Mouse (Mus musculus): ENCODE measurements around the gene Nkd1. TPM values are rescaled to one million over a fixed set of nuclear protein-coding genes. Genes with fewer than 3 reads are reported as not detected.

The Nkd1 gene
- total RNA-seq, 2 experiments from 2014 or later, result 2.9 to 3.9 TPM

DNA sequence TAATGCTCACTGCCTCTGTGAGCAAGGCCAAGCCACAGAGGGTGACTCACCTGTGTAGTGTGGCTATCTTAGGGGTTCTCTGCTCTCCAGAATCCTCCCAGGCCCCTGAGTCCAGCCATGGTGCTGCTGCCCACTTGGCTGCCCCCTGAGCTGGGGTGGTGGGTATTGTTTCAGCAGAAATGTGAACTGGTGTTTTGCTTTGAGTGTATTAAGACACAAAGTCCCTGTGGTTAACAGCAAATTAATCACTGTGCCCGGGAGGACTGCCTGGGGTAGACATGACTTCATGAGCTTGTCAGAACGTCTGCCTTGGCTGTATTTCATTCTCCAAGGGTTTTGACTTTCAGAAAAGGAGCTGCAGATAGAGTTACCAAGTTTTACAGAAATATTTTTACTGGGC is 15.9 kb downstream of the Nkd1 start:
- intact Hi-C loops (cut with DNase I), result no loop called here
- no peak for DNase-seq (ENCODE audit: low spot score)

DNA sequence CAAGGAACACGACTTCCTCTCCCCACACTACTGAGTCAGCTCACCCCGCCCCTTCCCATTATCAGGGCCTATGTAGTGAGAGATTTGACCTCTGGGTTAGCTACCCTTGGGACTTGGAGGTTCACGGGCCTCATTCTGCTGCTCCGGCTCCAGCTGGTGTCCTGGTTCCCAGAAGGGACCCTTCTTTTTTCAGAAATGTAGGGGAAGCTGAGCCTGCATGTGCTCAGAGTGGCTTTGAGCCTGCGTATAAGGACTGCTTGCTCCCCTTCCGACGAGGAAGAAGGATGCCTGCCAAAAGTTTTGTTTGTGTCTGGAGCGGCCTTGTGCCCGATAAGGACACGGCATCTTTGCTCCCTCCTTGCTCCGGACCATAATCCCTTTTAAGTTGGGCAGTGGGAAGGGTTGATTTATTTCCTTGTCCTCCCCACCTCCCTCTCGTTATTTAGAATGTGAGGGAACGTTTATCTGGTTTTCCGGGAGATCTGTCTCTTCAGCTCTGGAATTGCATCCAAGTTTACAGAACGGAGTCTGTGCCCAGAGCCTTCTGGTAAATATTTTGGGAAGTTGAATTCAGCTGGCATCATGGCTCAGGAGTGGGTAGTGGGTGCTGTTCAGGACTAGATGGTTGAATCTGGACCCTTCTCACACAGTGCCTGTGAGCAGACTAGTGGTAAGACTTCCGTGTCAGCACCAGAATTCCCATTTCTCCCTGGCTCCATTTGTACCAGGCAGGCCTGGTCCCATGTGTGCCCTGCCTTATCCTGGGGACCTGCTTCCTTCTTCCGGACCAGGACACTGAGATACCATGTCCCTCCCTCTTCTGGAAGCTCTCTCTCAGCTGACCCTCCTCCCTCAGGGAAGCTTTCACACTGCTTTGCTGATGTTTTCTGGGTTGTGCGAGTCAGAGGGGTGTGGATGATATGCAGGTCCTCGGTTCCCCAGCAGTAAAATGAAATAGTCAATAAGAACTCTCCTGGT is 17.1 kb downstream of the Nkd1 start:
- intact Hi-C loops (cut with DNase I), result no loop called here
- DNase-seq (ENCODE audit: low spot score), result no peak

DNA sequence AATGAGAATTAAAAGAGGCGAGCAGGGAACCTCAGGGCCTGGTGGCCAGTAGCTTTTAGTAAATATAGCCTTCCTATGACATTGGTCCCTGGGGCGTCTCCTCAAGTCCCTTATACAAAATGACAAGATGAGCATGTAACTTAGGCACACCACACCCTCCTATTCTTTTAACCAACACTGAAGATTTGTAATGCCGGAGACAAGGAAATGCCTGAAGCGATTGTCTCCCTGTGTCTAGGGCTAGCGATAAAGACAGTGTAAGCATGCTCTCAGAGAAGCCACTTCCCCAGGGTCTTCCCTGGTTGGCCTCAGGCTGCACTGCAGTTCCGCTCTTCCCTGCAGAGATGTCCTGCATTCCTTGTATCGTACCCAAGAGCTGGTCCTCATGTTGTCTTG is 17.8 kb downstream of the Nkd1 start:
- intact Hi-C loops (cut with DNase I), result no loop called here
- DNase-seq (ENCODE audit: low spot score), result no peak

DNA sequence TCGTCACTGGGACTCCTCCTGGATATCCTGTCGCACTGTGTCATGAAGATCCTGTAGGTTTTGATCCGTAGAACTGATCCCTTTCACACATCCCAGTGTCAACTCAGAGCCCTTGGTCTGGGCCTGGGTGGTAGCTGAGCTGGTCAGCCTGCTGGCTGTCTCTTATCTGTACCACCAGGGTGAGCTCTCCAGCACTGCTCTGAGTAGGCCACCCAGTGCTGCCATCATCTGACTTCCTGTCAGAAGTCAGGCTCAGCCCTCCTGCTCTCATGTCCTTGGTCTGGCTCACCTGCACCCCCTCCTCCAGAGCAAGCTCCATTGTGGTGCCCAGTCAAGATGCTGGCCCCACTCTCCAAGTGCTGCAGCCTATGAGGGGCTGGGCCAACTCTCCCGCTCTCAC is 18.8 kb downstream of the Nkd1 start:
- intact Hi-C loops (cut with DNase I), result no loop called here

DNA sequence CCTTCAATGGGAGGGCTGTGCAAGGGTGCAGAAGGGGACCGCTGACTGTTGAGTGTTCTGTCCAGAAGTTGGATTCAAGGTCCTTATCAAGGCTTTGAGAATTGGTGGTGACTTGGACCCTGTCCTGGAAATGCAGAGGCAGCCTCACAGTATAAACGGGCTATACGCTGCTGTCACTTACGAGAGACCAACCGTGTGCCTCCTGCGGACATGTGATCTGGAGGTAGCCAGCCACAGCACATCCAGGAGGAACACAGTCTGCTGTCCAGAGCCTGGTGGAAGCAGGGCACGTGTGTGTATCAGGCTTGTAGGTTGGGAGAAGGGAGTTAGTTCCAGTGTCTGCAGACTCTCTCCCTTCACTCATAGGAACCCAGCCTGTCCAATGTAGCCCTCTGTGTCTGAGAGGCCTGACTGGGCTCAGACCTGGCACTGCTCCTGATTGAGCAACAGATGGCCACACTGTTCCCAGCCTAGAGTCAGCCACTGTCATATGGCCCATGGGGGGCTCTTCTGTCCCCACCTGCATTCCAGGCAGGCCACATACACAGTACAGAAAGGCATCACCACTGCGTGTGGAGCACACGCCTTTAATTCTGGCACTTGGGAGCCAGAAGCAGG is 21.6 kb downstream of the Nkd1 start:
- intact Hi-C loops (cut with DNase I), result no loop called here
- no peak for DNase-seq (ENCODE audit: low spot score)

More for the DNA sequence above, 18.8 kb downstream of the Nkd1 start:
- DNase-seq (ENCODE audit: low spot score), result no peak

DNA sequence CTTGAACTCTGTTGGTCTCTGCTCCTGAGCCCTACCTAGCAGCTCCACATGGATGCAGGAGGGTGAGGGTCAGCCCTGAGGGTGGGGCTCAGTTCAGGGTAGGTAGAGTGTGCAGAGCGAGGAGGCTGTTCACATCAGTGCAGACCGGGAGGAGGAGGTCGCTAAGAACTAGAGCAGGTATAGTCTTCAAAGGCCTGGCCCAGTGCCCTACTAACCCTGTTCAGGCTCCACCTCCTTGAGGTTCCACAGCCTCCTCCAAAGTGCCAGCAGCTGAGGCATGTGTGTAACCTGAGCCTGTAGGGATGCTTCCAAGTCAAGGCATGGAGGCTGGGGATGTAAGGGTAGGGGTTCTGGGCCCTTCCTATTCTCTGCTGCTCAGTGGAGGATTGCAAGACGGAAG is 23.5 kb downstream of the Nkd1 start:
- intact Hi-C loops (cut with DNase I), result no loop called here
- DNase-seq (ENCODE audit: low spot score), result no peak

DNA sequence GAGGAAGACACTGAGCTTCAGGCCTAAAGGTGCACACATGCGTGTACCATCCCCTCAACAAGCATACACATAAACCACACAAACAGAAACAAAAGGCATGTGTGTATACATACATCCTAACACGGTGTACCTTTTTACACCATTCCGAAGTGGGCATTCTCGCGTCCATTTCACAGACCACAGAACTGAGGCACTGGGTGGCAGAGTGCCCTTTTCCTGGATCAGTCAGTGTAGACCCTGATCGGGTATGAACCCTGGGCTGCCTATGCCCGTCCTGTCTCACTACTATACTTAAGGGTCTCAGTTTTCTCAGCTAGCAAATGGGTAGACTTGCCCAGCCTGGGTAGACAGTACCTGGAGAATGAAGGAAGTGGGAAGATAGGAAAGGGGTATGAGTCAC is 24.3 kb downstream of the Nkd1 start:
- intact Hi-C loops (cut with DNase I), result no loop called here
- no peak for DNase-seq (ENCODE audit: low spot score)

DNA sequence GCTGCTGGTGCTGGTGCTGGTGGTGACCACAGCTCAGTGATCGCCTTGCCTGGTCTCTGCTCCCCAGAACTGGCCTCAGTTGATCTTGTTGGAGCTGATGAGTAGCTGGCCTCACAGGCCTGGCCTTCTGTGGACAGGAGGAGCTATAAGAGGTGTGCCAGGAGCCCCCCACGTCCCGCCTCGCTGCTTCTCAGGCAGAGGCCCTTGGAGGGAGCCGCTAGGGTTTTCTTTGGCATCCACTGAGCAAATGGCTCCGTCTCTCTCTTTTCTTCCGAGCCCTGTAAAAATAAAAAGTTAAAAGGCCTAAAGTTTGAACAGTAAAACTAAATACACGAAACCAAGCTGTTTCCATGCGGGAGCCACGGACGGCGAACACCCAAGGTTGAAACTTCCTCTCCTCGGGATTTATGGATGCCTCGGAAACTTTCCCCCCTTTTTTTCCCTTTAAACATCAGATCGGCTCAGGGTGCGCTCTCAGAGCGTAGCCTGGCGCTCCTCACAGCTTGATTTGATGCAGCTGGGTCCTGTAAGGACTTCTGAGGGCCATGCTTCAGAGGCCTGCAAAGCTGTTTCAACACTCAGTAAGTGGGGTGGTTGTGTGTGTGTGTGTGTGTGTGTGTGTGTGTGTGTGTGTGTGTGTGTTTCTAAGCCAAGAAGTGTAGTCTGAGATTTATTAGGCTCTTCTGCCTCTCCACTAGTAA is 25.0 kb downstream of the Nkd1 start:
- no peak for DNase-seq (ENCODE audit: low spot score)

DNA sequence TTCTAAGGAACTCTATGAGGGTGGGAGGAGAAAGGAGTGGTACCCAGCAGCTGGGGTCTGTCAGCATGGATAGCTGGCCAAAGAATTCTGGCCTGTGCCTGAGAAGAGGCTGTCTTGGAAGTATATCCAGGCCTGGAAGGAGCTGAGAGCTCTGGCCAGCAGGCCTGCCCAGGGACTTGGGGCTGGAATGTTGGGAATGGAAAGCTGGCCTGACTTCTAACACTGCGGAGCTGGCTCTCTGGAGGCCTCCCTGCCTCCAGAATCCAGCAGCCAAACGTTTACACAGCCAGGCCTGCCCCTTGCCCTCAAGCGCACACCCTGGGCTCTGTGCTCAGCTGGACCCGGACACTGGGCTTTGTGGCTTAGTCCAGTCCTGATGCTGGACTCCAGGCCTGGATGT is 34.5 kb downstream of the Nkd1 start:
- intact Hi-C loops (cut with DNase I), result no loop called here
- DNase-seq (ENCODE audit: low spot score), result peak; percentile 78

More for the DNA sequence above, 25.0 kb downstream of the Nkd1 start:
- intact Hi-C loops (cut with DNase I), result no loop called here

DNA sequence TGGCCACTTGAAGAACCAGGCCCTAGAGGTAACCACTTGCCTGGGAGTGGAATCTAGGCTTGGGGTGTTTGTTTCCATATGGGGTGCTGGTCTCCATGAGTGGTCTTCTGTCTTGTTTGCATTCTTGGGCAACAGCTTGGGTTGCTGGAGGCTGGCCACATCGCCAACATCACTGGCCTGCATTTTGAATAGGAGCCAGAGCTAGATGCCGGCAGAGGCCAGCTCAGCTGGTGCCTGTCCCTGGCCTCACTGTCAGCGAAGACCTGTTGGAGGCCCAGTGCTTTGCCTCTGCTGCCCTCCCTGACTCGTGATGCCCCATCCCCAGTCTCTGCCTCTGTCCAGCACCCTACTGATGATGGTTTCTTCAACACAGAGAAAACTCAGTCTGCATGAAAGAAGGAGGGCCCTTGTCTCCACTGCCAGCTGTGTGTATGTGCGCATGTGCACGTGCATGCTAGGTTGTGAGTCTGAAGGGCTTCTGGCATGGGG is 38.9 kb downstream of the Nkd1 start:
- intact Hi-C loops (cut with DNase I), result no loop called here
- no peak for DNase-seq (ENCODE audit: low spot score)

DNA sequence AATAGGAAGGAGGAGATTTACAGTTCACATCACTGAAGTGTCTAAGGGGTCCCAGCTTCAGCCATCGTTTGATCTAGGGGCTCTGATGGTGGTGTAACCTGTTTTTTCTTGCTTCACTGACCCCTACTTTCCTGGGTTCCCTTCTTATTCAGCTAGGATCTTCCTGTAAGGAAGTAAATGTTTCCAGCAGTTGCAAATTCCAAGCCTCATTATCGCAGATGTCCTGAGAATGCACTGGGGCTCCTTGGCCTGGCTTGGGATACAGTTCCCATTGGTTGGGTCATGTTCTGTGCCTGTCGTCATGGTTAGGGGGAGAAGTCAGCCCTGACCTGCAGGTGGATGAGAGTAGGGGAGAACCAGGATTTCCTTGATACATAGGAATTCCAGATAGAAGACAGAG is 40.2 kb downstream of the Nkd1 start:
- no peak for DNase-seq (ENCODE audit: low spot score)
- intact Hi-C loops (cut with DNase I), result no loop called here

DNA sequence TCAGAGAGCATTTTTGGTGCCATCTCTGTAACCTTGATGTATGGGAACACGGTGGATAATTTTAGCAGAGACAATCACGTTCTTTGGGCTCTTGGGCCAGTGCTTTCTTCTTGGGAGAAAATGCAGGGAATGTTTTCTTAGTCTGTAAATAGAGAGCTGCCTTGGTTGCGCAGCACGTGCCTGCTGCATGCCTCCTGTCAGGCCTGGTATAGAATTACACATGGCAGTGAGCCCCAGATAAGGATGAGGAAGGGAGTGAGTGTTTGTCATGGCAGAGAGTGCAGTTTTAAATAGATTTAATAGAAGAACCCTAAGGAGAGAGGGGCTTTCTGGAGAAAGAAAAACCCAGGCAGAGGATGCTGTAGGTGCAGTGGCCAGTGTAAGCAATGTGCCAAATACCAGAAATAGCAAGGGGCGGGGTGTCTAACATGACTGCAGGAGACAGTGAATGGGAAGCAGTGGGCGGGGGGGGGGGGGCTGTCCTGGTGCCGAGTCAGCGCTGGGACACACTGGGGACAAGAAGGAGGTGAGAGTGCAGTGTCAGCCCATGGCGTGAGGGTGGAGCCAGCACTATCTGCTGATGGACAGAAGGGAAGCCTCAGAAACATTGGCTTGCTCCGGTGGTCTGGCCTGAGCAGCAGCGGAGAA is 43.2 kb downstream of the Nkd1 start:
- intact Hi-C loops (cut with DNase I), result no loop called here
- no peak for DNase-seq (ENCODE audit: low spot score)

DNA sequence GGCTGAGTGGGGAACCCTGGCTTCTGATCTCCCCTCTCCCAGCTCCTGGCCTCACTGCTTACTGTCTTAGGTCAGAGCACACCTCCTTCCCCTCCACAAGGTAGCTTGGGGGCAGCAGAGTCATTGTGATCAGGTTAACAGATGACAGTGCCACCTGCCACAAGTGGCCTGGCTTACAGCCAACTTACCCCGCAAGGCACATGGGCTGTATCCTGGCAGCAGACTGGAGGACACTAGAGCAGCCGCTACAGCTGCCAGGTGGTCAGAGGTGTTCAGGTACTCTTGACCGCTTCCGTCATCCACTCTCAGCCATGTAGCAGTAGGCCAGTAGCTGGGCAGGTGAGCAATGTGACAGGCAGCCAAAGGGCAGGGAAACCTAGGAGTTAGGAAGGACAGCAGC is 45.0 kb downstream of the Nkd1 start:
- intact Hi-C loops (cut with DNase I), result no loop called here
- no peak for DNase-seq (ENCODE audit: low spot score)

DNA sequence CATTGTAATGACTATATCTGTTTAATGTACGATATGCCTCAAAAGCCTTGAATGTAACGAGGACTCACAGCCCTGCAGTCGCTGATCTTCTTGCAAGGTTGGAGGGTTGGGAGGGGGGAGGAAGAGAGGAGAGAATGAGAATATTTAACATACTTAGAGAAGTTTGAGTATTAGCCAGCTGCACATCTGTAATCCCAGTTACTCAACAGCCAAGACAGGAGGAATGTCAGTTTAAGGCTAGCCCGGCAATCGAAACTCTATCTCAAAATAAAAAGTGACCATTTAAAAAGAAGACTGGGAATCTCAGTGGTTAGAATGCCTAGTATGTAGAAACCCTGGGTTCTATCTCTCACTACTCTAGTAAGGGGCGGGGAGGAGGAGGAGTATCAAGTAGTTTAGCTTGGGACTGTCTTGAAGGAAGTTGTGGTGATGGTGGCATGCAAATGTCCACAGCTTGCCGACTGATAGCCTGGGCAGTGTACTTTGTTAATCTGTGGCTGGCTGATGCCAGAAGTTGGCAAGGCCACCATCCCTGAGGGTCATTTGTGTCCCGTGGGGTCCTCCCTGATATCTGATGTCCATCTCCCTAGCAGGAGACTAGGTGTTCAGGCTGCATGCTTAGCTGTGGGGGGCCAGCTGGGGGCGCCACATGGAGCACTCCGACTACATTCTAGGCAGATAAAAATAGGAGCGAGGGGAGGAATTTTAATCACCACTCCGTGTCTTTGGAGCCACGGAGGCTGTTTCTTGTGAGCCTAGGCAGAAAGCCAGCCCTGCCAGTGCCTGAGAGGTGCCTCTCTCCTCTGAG is 46.4 kb downstream of the Nkd1 start:
- no peak for DNase-seq (ENCODE audit: low spot score)
- intact Hi-C loops (cut with DNase I), result no loop called here

DNA sequence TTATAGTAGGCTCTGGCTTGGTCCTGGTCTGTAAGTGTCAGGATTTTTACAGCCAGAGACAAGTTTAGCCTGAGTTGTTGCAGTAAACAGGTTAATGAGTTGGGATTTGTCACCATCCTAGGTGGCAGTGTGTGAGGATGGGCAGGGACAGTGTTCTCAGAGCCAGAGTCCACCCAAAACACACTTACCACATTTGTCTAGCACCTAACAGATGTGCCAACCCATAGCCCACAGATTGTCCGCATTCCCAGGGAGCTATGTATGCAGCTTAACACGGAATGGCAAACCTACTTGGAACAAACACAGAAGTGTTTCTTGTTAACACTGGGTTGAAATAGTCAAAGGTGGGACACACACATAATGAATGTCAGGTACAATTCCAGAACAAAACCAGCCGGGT is 47.1 kb downstream of the Nkd1 start:
- intact Hi-C loops (cut with DNase I), result no loop called here

DNA sequence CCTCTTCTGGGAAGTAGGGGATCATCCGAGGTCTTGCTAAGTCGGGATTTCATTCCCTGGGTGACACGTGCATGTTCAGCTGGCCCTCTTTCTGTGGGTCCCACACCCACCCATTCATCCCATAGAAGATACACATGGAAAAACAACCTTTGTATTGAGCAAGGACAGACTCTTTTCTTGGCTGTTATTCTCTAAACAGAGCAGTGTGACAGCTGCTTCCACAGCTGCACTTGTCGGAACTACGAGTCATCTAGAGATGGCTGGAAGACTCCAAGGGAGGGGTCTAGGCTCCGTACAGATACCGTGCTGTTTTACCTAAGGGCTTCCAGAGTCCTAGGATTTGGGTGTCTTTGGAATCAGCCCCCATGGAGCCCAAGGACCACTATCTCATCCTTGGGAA is 48.2 kb downstream of the Nkd1 start:
- intact Hi-C loops (cut with DNase I), result no loop called here
- DNase-seq (ENCODE audit: low spot score), result no peak

More for the DNA sequence above, 47.1 kb downstream of the Nkd1 start:
- DNase-seq (ENCODE audit: low spot score), result no peak

DNA sequence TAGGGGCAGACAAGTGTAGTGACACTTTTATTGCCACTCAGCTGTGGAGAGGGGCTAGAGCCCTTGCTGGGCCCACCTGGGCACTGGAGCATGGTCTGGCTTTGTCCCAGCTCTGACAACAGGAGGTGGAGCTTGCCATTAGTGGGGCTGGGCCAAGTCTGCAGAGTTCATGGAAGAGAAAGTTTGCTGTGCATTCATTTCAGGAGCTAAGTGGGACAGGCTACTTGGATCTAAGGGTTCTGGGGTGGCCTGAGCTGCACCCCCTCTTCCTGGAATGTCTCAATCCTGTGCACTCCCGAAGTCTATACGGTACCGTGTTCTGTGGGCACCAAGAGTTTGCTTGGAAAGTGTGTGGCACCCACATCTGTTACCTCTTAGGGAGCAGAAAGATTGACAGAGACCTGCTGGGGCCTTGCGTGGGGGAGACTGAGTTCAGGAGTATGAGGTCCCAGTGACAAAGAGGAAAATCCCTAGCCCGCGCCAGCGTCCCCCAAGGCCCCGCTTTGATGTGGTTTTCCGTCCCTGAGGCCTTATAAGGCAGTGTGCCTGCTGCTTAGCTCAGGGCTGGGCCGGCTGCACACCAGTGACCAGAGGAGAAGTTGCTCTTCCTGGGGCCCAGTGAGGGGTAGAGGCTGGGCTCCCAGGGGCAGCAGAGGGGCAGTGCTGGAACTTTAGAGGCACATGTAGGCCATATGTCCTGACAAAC is 49.3 kb downstream of the Nkd1 start:
- no peak for DNase-seq (ENCODE audit: low spot score)
- intact Hi-C loops (cut with DNase I), result no loop called here

DNA sequence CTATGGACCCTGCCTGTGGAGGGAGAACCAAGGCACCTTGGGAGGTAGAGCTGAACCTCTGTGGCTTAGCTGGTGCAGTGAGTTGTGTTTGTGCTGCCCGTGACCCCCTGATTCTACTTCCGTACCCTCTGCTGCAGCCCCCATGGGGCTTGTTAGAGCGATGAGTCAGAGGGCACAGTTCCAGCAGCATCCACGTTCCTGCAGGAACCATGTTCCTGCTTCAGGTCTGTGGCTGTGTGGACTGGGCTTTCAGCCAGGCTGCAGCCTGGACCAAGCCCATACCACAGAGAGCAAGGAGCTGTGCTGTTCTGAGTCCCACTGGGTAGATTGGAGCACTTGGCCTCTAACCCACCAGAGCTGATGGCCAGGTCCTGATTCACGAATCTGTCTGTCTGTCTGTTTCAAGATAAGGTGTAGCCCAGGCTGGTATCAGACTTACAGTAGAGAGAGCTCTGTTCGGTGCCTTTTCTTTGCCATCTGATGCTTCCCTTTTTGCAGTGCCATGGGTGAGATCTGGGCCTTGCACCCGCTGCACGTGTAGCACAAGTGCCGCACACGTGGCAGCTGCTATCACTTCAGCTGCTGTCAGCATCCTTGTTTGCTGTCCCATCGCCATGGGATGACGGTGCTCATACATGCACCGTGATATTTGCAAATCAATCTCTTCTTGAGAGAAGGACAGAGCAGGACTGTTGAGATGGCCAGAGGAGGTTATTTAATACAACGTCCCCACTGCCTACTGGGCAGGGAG is 50.5 kb downstream of the Nkd1 start:
- no peak for DNase-seq (ENCODE audit: low spot score)

More for the DNA sequence above, 50.5 kb downstream of the Nkd1 start:
- intact Hi-C loops (cut with DNase I), result no loop called here
